14 mouse cellular contexts compared by ENCODE assay signal in genomic region chr9:120958560-120958959, GRCm38 (mm10). TPM values are rescaled to one million over a fixed set of nuclear protein-coding genes. Genes with fewer than 3 reads are reported as not detected.
A peak's percentile ranks its signal among the peaks of the same experiment; 100 is the strongest.
DNase-seq lines count a peak whose midpoint lies in the region; ATAC-seq and TF ChIP-seq lines count a peak whose summit lies in the region.
"Had no signal": no experiment of that assay in that cellular context is flagged by ENCODE, and none has a peak within 500 bp of the region (broad histone marks: within the 10 kb centered on the region; RNA-seq: fewer than 3 reads in every experiment).

No protein-coding gene starts in this region.

- no peak overlapping the region for H3K4me3 ChIP-seq in heart, embryonic 14.5 days (ENCODE audit: control insufficient read depth in 1 of 2, insufficient read depth in 1 of 2, low read depth in 1 of 2, low read length in 2 of 2)
- no peak overlapping the region for H3K4me3 ChIP-seq in left cerebral cortex, adult 2 months
- H3K4me3 ChIP-seq: embryonic facial prominence, embryonic 12.5 days had no signal

- H3K4me2 ChIP-seq in heart, embryonic 14.5 days (ENCODE audit: low read length): no peak overlapping the region
- H3K4me2 ChIP-seq: embryonic facial prominence, embryonic 12.5 days had no signal

- H3K27ac ChIP-seq in heart, embryonic 14.5 days (replicated peaks in 1 of 2; ENCODE audit: control insufficient read depth in 1 of 2, insufficient read depth in 1 of 2, low read depth in 2 of 2, low read length in 2 of 2): no peak overlapping the region
- H3K27ac ChIP-seq in left cerebral cortex, adult 2 months: peak overlapping the region; percentile 17; the same call in 1 of the 2 replicates
- H3K27ac ChIP-seq: embryonic facial prominence, embryonic 12.5 days had no signal

- H3K27me3 ChIP-seq in heart, embryonic 14.5 days (ENCODE audit: control insufficient read depth, insufficient read depth, low read length): no peaks in the 10 kb centered on the region
- H3K27me3 ChIP-seq: embryonic facial prominence, embryonic 12.5 days had no signal

- intact Hi-C loops in left cerebral cortex, adult 2 months (cut with DNase I): no loop called here
- intact Hi-C loops in left cerebral cortex, postnatal 14 days (cut with DNase I): no loop called here
- intact Hi-C loops in heart, postnatal 14 days (cut with DNase I): loop anchor here (2.0 kb wide), 1 partner anchor 14 kb away; no protein-coding TSS in a partner anchor

- ATAC-seq in heart, embryonic 14.5 days (ENCODE audit: insufficient number of reproducible peaks, insufficient read depth, low FRiP score, low read depth): 0 out of 2 replicates have a peak, but pooled peaks have one; percentile 22
- ATAC-seq: intestine, embryonic 16.5 days had no signal

- TF ChIP-seq CTCF in left cerebral cortex, adult 2 months (IDR thresholded peaks at IDR 0.05): no peak

- H3K9ac ChIP-seq in heart, embryonic 14.5 days (ENCODE audit: low read length): no peak overlapping the region
- H3K9ac ChIP-seq: embryonic facial prominence, embryonic 12.5 days had no signal

- peak; percentile 27 for DNase-seq in cerebellum, adult 9-10 months
- no peak for DNase-seq in cerebellum, adult 8-10 months
- no peak for DNase-seq in heart, adult 11 months
- DNase-seq in left cerebral cortex, adult 2 months (ENCODE audit: extremely low spot score in 1 of 2, low spot score in 2 of 2): no peak
- DNase-seq in left cerebral cortex, postnatal 14 days (ENCODE audit: low spot score in 2 of 2): no peak
- peak; percentile 41 to 58 for DNase-seq in heart, postnatal 14 days
- no peak for DNase-seq in layer of hippocampus, adult 9-11 months
- DNase-seq: B cell, adult 2 months; cerebellum, adult 2 months; lung, postnatal 10 days; right cerebral cortex, postnatal 14 days had no signal

- peaks cover 98% of the 10 kb centered on the region for H3K36me3 ChIP-seq in heart, embryonic 14.5 days (ENCODE audit: control insufficient read depth, insufficient read depth, low read length)

- H3K9me3 ChIP-seq in heart, embryonic 14.5 days (ENCODE audit: control insufficient read depth, low read length): no peaks in the 10 kb centered on the region
- H3K9me3 ChIP-seq: embryonic facial prominence, embryonic 12.5 days had no signal

- 29% methylated on average over 6 of the region's 6 CpGs for WGBS in heart, embryonic 14.5 days

- H3K4me1 ChIP-seq in heart, embryonic 14.5 days (ENCODE audit: control insufficient read depth in 2 of 2, insufficient read depth in 2 of 2, low read length in 2 of 2): peaks cover 10 to 44% of the 10 kb centered on the region in 2 experiments; a peak in 3 of 4 replicates
- H3K4me1 ChIP-seq: embryonic facial prominence, embryonic 12.5 days had no signal

RNA-seq across cellular contexts. Expression of gene Ctnnb1, which starts 29.5 kb away (rescaled TPM):
- 436 and 437 TPM in 2 replicates for polyA plus RNA-seq in heart, embryonic 14.5 days (2014; fragmentation: Nextera tagmentation; extraction: Ambion mirVana)
- 100 to 1,000 TPM; 452 to 506 TPM for total RNA-seq in left cerebral cortex, adult 2 months (2021)
- 100 to 1,000 TPM; 615 to 674 TPM for total RNA-seq in left cerebral cortex, postnatal 14 days (2021)
- total RNA-seq in heart, postnatal 14 days (2021): 100 to 1,000 TPM; 541 to 546 TPM

Comparison
In these comparisons a context has a peak if more than half of its experiments do, and no peak if none do; other contexts are left out.
1. DNase-seq: peak in cerebellum, adult 9-10 months (single experiment) and heart, postnatal 14 days (2 of 2); none in cerebellum, adult 8-10 months (single experiment), heart, adult 11 months (single experiment), left cerebral cortex, adult 2 months (0 of 2), left cerebral cortex, postnatal 14 days (0 of 2) and layer of hippocampus, adult 9-11 months (single experiment).